Mouse (Mus musculus) neural tube, embryonic 15.5 days (tissue): Measurements from ENCODE around the gene Nedd8. TPM values are rescaled to one million over a fixed set of nuclear protein-coding genes. Genes with fewer than 3 reads are reported as not detected.

Source experiments
- ATAC-seq: fragments of 200-750 bp; cut with Nextera tagmentation; 2 replicates; pipeline ENCODE4 v1.8.0; 2017; ENCODE audit warnings: mild to moderate bottlenecking, moderate TSS enrichment, moderate library complexity; ENCODE audit not compliant: low FRiP score
- H3K27ac ChIP-seq: fragments of 300-500 bp; sonication (generic); replicated peaks from 2 replicates; pipeline ENCODE4 v1.5.1; 2015; ENCODE audit warnings: mild to moderate bottlenecking, inconsistent platforms
- H3K27me3 ChIP-seq: fragments of 300-500 bp; sonication (generic); replicated peaks from 2 replicates; pipeline ENCODE4 v1.6.1; 2015; ENCODE audit warnings: inconsistent platforms
- H3K36me3 ChIP-seq: fragments of 300-500 bp; sonication (generic); 2 replicates; pipeline ENCODE4 v1.6.1; 2015; ENCODE audit warnings: inconsistent platforms
- H3K4me1 ChIP-seq: fragments of 300-500 bp; sonication (generic); 2 replicates; pipeline ENCODE4 v1.6.1; 2015; ENCODE audit warnings: inconsistent platforms
- H3K4me2 ChIP-seq: fragments of 300-500 bp; sonication (generic); 2 replicates; pipeline ENCODE4 v1.6.1; 2015; ENCODE audit warnings: inconsistent platforms, mild to moderate bottlenecking, moderate library complexity
- H3K4me3 ChIP-seq: fragments of 300-500 bp; sonication (generic); replicated peaks from 2 replicates; pipeline ENCODE4 v1.5.1; 2015; ENCODE audit warnings: mild to moderate bottlenecking, inconsistent platforms
- H3K9ac ChIP-seq: fragments of 300-500 bp; sonication (generic); replicated peaks from 2 replicates; pipeline ENCODE4 v1.6.1; 2015; ENCODE audit warnings: mild to moderate bottlenecking, inconsistent platforms
- H3K9me3 ChIP-seq: fragments of 300-500 bp; sonication (generic); replicated peaks from 2 replicates; pipeline ENCODE4 v1.6.1; 2016; ENCODE audit warnings: inconsistent platforms
- WGBS: fragments of 180-500 bp; shearing (Covaris S2); methylation state at CpG from one replicate; pipeline ENCODE4 v1.1.7; 2015; ENCODE audit warnings: mixed read lengths; 5-methylcytosine and 5-hydroxymethylcytosine counted together
- polyA plus RNA-seq: library from polyadenylated mRNA; unstranded; fragments of >200 nt; fragmentation: Nextera tagmentation; extraction: Ambion mirVana; gene quantifications from 2 replicates; pipeline ENCODE4 v1.2.1, GENCODE M21; 2015

The Nedd8 gene
- polyA plus RNA-seq, 1 experiment from 2014 or later = 594 TPM

DNA sequence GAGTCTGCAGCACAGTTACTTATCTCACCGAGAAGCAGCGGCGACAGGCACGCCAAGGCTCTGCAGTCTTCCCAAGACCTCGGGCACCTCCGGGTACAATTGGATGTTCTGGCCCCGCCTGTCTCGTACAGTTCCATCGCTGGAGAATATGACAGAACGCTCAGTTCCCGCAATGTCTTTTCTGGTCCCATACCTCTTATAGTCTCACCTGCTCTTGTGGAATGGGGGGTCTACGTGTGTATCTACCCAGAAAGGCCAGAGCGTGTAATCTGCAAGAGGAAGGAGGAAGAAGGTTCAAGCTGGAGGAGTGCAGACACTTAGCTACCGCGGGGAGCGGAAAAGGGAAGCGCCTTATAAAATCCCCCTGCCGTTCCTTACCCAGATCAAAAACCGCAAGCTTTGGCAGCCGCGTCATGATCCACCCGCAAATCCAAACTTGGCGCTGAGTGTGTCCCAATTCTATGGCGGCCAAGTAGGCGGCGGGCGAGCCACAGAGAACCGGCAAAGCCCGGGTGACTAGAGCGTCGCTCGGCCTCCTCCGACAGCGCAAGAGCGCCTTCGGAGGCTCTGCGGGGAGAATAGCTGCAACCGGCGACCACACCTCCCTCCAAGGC, 11.9 kb downstream of the Nedd8 start, which contains the start of gene Mdp1:
TSS of gene Mdp1 (minus strand) at position 549 of the 614 bp plus-strand sequence.
- peak within 1 kb of the TSS; percentile 56 for H3K4me3 ChIP-seq
- H3K27me3 ChIP-seq = no peaks in the 10 kb centered on the region
- WGBS = under 1% methylated on average over 39 of the region's 39 CpGs
- no peaks in the 10 kb centered on the region for H3K9me3 ChIP-seq
- H3K4me2 ChIP-seq = peak within 1 kb of the TSS; percentile 61
- peak within 1 kb of the TSS; percentile 58 for H3K9ac ChIP-seq
- peak within 1 kb of the TSS; percentile 79 for H3K27ac ChIP-seq
- peaks cover 34% of the 10 kb centered on the region for H3K36me3 ChIP-seq
- peaks cover 16% of the 10 kb centered on the region for H3K4me1 ChIP-seq
- peak; percentile 96 for ATAC-seq

- no peak for ATAC-seq
- Histone ChIP-seq H3K36me3 (peaks cover 24% of the 10 kb centered on the region), H3K4me1 (peaks cover 16% of the 10 kb centered on the region), H3K9ac (no peak overlapping the region), H3K9me3 (no peaks in the 10 kb centered on the region), H3K4me2 (no peak overlapping the region), H3K27ac (no peak overlapping the region), H3K4me3 (no peak overlapping the region), H3K27me3 (no peaks in the 10 kb centered on the region)
- 94% methylated on average over 5 of the region's 5 CpGs for WGBS
Observed at GRCm38 (mm10) chr14:55658011-55658410, 13.9 kb downstream of the Nedd8 start.

- H3K27me3 ChIP-seq = no peaks in the 10 kb centered on the region
- H3K4me3 ChIP-seq = no peak overlapping the region
- no peaks in the 10 kb centered on the region for H3K9me3 ChIP-seq
- WGBS = 87% methylated on average over 3 of the region's 3 CpGs
- H3K4me1 ChIP-seq = peaks cover 16% of the 10 kb centered on the region
- no peak overlapping the region for H3K4me2 ChIP-seq
- H3K36me3 ChIP-seq = peaks cover 15% of the 10 kb centered on the region
- no peak overlapping the region for H3K27ac ChIP-seq
- ATAC-seq = no peak
- no peak overlapping the region for H3K9ac ChIP-seq
Observed at GRCm38 (mm10) chr14:55656935-55657334, 15.0 kb downstream of the Nedd8 start.

GRCm38 (mm10) chr14:55651528-55651927, 20.4 kb downstream of the Nedd8 start:
- WGBS = 94% methylated on average over 7 of the region's 7 CpGs
- no peak overlapping the region for H3K9ac ChIP-seq
- H3K27me3 ChIP-seq = no peaks in the 10 kb centered on the region
- no peak overlapping the region for H3K4me3 ChIP-seq
- no peak overlapping the region for H3K27ac ChIP-seq
- H3K36me3 ChIP-seq = no peaks in the 10 kb centered on the region
- H3K4me2 ChIP-seq = no peak overlapping the region
- no peaks in the 10 kb centered on the region for H3K4me1 ChIP-seq
- ATAC-seq = no peak
- no peaks in the 10 kb centered on the region for H3K9me3 ChIP-seq

DNA sequence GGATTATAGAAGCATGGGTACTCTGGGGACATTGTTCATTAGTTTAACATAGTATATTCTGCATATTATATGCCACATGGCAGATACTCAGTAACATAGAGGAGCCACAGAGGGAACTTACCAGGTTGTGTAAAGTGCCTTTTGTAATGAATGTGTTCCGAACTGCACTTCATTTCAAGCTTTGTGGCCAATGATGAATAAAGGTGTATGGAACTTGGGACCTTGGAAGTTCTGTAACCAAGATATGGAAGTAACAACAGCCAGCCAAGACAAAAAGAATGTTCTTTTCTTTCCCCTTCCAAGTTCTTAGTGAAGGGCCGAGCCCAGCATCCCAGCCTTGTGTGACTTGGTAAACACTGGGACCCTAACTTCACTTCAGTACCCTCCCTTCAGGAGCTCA, 22.0 kb downstream of the Nedd8 start, which contains the start of gene Tssk4:
TSS of gene Tssk4 (plus strand) at position 301 of the 400 bp plus-strand sequence.
- 97% methylated on average over 2 of the region's 2 CpGs for WGBS
- H3K4me1 ChIP-seq = peaks cover 4% of the 10 kb centered on the region
- no peak within 1 kb of the TSS for H3K9ac ChIP-seq
- no peaks in the 10 kb centered on the region for H3K9me3 ChIP-seq
- H3K27ac ChIP-seq = no peak within 1 kb of the TSS
- no peak within 1 kb of the TSS for H3K4me2 ChIP-seq
- H3K27me3 ChIP-seq = no peaks in the 10 kb centered on the region
- H3K4me3 ChIP-seq = no peak within 1 kb of the TSS
- H3K36me3 ChIP-seq = no peaks in the 10 kb centered on the region
- ATAC-seq = no peak

GRCm38 (mm10) chr14:55644261-55644888, 27.5 kb downstream of the Nedd8 start:
- H3K4me3 ChIP-seq = peak overlapping the region; percentile 98
- no peak for ATAC-seq
- H3K36me3 ChIP-seq = peaks cover 20% of the 10 kb centered on the region
- no peaks in the 10 kb centered on the region for H3K9me3 ChIP-seq
- no peaks in the 10 kb centered on the region for H3K27me3 ChIP-seq
- 26% methylated on average over 17 of the region's 17 CpGs for WGBS
- peak overlapping the region; percentile 84 for H3K4me2 ChIP-seq
- H3K9ac ChIP-seq = peak overlapping the region; percentile 79
- peaks cover 31% of the 10 kb centered on the region for H3K4me1 ChIP-seq
- H3K27ac ChIP-seq = peak overlapping the region; percentile 15; the same call in 1 of the 2 replicates

DNA sequence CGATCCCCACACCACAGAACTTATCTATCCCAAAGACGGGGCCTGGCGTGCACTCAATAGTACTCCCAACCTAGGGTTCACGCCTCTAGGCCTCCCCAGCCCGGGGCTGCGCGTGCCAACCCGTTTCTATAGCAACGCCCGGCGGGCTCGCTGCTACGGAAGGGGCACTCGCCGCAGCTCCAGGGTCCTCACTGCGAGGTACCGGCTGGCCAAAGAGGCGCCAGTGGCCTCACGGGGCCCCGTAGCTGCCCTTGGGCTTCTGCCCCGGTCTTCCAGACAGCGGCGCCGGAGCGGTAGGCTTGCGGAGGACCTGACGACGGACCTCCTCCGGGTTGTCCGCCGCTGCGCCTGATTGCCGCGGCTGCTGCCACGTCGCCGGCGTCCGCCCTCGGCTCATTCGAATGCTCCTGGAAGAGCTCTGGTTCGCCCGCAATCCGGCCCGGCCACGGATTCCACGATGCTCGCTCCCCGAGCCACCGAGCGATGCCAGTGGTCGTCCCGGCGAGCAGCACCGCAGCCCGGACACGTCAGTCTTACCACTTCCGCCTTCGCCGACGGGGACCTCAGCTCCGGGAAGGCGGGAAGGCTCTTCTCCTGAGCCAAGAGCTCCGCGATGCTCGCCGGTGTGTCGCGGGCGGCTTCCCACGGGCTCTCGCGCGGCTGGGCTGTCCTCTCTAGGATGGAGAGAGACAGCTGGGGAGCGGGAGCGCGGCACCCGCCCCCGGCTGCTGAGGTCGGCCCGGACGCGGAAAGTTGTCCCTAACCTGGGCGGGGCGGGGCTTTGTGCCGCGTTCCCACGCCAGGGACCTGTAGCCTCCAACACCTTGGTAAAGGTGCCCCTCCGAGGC, 28.6 kb downstream of the Nedd8 start, which contains the start of gene Tm9sf1:
TSS of gene Tm9sf1 (minus strand) at position 747 of the 848 bp plus-strand sequence.
- WGBS = under 1% methylated on average over 89 of the region's 89 CpGs
- Histone ChIP-seq H3K4me1 (peaks cover 31% of the 10 kb centered on the region), H3K27ac (peak within 1 kb of the TSS; percentile 99), H3K9me3 (no peaks in the 10 kb centered on the region), H3K36me3 (peaks cover 29% of the 10 kb centered on the region), H3K4me3 (peak within 1 kb of the TSS; percentile 98), H3K9ac (peak within 1 kb of the TSS; percentile 79), H3K27me3 (no peaks in the 10 kb centered on the region), H3K4me2 (peak within 1 kb of the TSS; percentile 84)
- ATAC-seq = peak; percentile 90

DNA sequence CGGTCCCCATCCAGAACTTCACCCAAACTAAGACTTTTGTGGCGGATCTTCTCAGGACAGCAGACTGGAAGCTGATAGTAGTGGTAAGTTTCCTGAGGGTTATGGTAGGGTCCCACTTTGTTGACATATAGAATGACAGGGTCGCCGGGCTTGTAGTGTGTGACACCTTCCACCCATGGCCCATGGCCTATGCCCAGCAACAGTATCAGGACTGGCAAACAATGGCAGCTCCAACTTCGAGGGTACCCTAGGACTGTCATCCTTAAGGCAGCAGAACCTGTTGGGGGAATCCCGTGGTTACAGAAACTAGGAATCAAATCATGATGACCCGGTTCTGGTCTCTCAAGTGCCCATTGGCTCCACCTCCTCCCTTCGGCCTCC, 29.3 kb downstream of the Nedd8 start:
- Histone ChIP-seq H3K9ac (peak overlapping the region; percentile 79), H3K4me1 (peaks cover 31% of the 10 kb centered on the region), H3K4me2 (peak overlapping the region; percentile 84), H3K9me3 (no peaks in the 10 kb centered on the region), H3K27ac (peak overlapping the region; percentile 99), H3K4me3 (peak overlapping the region; percentile 98), H3K27me3 (no peaks in the 10 kb centered on the region), H3K36me3 (peaks cover 35% of the 10 kb centered on the region)
- peak; percentile 39 for ATAC-seq
- WGBS = 27% methylated on average over 8 of the region's 8 CpGs

GRCm38 (mm10) chr14:55641291-55641690, 30.6 kb downstream of the Nedd8 start:
- H3K9ac ChIP-seq = no peak overlapping the region
- no peaks in the 10 kb centered on the region for H3K9me3 ChIP-seq
- H3K36me3 ChIP-seq = peaks cover 41% of the 10 kb centered on the region
- H3K4me3 ChIP-seq = no peak overlapping the region
- no peak overlapping the region for H3K27ac ChIP-seq
- no peaks in the 10 kb centered on the region for H3K27me3 ChIP-seq
- no peak for ATAC-seq
- H3K4me1 ChIP-seq = peaks cover 34% of the 10 kb centered on the region
- H3K4me2 ChIP-seq = no peak overlapping the region
- WGBS = 96% methylated on average over 13 of the region's 13 CpGs

GRCm38 (mm10) chr14:55640816-55641215, 31.1 kb downstream of the Nedd8 start:
- WGBS = 94% methylated on average over 14 of the region's 14 CpGs
- Histone ChIP-seq H3K9ac (no peak overlapping the region), H3K4me3 (no peak overlapping the region), H3K27ac (no peak overlapping the region), H3K4me2 (no peak overlapping the region), H3K4me1 (peaks cover 38% of the 10 kb centered on the region), H3K9me3 (no peaks in the 10 kb centered on the region), H3K36me3 (peaks cover 41% of the 10 kb centered on the region), H3K27me3 (no peaks in the 10 kb centered on the region)
- ATAC-seq = no peak

DNA sequence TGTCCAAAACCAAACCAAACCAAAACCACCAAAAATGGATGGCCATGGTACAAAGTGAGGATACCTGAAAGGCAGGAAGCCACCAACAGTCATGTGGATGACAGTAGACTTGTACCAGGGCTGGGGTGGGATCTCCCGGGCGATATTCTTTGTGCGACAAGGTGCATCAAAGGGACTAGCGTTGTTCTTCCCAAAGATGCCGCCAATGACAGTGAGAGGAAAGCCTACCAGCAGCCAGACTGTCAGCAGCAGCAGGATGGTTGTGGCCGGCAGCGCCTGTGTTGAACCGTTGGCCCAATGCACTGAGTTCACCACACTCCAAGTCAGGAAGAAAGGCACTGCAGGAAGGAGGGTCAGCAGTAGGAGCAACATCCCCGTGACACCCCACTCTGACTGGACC, 34.1 kb downstream of the Nedd8 start, which contains the start of gene Gm49378:
TSS of gene Gm49378 (minus strand) at position 101 of the 400 bp plus-strand sequence.
- Histone ChIP-seq H3K9me3 (no peaks in the 10 kb centered on the region), H3K4me3 (no peak within 1 kb of the TSS), H3K9ac (no peak within 1 kb of the TSS), H3K27me3 (no peaks in the 10 kb centered on the region), H3K27ac (no peak within 1 kb of the TSS), H3K36me3 (peaks cover 55% of the 10 kb centered on the region), H3K4me2 (no peak within 1 kb of the TSS), H3K4me1 (peaks cover 45% of the 10 kb centered on the region)
- no peak for ATAC-seq
- 94% methylated on average over 9 of the region's 9 CpGs for WGBS
